Mouse (Mus musculus): ENCODE results near the gene Grap2.

Grap2 gene

GRCm38 (mm10) chr15:80682343-80682742, 109.9 kb downstream of the Grap2 start:
- DNase-seq (ENCODE audit: low spot score), result no peak

DNA sequence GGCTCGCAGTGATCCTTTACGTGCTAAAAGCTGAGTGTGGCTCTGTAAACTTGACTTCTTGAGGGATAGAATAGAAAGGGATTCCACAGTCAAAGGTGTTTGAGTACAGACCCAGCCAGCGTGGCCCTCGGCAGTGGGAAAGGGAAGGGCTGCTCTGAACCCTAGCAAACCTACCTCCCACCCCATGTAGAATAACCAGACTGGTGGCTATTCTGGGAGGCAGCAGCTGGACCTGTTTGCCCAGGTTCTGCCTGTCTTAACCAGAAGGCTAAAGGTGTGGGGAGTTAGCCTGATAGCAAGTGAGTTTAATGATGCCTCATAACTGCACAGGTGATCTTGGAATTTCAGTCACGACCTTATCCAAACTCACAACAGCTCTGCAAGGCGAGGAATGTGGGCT, 110.8 kb downstream of the Grap2 start:
- DNase-seq (ENCODE audit: low spot score), result no peak

GRCm38 (mm10) chr15:80683990-80684389, 111.6 kb downstream of the Grap2 start:
- DNase-seq (ENCODE audit: low spot score), result no peak

- DNase-seq (ENCODE audit: low spot score), result no peak
These were observed 112.6 kb downstream of the Grap2 start for GRCm38 (mm10) chr15:80684786-80685602.

DNA sequence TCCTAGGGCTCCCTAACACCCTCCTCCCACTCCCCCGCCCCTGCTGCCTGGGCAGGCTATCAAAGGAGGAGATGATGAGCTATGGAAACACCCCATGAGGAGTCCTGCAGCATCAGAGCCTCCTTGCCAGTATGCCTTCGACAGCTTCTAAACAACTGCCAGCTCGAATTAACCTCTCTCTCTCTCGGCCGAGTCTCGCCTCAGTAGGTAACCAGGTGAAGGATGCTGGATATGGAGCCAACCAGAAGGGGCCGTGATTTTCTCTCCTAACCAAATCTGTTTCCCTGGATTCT, 113.2 kb downstream of the Grap2 start:
- DNase-seq (ENCODE audit: low spot score), result no peak

- DNase-seq (ENCODE audit: low spot score), result no peak
These were observed 116.1 kb downstream of the Grap2 start for GRCm38 (mm10) chr15:80688536-80688935.

DNA sequence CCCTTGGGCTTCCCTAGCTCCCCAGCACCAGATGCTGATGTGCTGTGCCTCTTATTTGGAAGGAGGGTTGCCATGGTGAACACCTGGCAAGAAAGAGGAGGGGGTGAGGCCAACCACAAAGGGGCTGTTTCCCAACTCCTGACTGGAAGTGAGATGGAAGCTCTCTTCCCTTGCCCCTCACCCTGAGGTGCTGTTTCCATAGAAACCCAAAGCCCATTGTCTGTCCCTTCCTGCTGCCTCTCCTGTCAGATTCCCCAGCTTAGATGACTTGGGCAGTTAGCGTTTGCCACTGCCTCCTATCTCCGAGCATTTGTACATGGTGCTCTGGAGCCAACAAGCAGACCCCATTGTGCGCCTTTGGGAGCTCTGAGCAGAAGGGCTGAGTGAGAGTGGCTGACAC, 121.1 kb downstream of the Grap2 start:
- DNase-seq (ENCODE audit: low spot score), result no peak

DNA sequence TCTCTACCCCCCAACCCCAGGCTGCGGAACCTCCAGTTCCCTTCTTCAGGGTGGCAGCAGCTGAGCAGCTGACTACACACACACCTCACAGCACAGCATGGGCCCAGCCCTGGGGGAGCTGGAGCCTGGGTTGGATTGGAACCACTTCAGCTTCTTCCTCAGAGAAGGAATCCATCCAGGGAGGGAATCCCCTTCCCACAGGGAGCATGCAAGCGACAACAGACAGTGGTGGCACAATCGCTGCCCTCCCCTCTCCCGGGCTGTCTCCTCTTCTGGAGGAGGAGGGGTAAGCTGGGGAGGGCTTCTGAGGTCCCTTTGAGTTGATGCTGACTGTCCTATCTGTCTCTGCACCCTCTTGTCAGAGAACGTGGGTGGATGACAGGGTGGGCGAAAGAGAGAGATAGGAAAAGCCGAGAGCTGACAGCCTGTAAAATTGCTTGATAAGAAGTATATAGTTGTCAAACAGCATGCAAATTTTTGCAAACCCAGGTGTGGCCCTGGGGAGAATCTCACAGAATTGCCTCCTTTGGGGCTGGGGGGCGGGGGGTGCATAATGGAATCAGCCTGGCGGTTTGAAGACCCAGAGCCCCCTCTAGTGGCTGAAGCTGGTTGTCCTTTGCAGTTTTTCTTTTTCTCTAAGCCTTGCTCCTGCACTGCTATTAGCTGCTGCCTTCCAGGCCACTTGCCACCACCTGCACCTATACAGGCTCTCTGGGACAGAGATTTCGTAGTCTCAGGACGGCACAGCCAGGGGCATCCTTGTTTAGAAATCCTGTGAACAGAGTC, 121.9 kb downstream of the Grap2 start:
- DNase-seq (ENCODE audit: low spot score), result peak; percentile 50

DNA sequence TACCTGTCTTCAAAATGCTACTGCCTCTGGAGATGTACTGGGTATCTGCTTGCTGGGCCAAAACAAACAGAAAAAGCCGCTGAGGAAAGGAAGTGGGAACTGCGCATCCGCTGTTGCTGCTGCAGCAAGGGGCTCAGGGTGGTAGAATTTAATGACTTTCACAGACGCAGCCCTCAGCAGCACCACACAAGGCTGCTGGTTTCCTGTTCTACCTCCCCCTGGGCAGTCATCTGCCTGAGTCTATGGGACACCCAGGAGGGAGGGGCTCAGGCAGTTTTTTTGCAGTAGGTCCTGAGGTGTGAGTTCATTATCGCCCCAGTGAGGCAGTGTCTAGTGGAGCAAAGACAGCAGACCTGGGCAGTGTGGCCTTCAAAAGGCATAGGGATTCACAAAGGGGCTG, 125.2 kb downstream of the Grap2 start:
- peak; percentile 50 for DNase-seq (ENCODE audit: low spot score)

DNA sequence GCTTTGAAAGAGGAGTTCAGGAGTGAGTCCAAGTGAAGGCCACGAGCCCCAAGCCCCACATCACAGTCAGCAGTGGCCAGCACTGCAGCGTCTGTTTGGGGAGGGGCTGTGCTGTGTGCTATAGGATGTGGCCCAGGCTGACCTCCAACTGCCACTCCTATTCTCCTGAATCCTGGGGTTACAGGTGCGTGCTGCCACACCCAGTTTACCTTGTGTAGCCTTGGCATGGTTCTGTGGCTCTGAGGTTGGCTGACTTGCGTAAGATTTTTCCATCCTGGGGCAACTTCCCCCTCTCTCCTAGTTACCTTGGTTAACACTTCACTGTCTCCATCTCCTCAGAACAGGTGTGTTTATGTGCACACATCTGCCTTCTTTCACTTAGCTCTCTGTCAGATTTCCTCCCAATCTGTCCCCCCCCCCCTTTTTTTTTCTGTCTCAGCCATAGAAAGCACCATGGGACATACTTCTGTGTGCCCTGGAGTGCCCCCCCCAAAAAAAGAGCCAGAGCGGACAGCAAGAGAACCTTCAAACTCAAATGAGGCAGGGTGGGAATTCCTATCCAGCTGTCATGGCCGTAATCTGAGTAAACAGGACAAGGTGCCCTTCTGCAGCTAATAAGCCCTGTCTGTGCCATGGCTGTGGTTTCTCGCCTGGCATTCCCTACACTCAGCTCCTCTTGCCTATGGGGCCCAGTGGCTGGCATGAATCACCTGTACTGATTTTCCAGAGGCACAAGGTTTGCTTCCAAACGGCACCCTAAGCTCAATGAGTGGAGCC, 129.3 kb downstream of the Grap2 start:
- peak; percentile 67 for DNase-seq (ENCODE audit: low spot score)
